Mouse (Mus musculus) cortical plate, adult 2 months (tissue): Measurements from ENCODE around the gene Vmn1r194. TPM values are rescaled to one million over a fixed set of nuclear protein-coding genes. Genes with fewer than 3 reads are reported as not detected.
"Not testable (repeated sequence)": the region's sequence is repeated elsewhere in the genome, so short reads cannot be mapped to it uniquely, and the experiment has no call there.

Source experiments
- H3K27ac ChIP-seq: fragments of 200-500 bp; 2 replicates; pipeline ENCODE4 v1.5.1; 2012; ENCODE audit warnings: low read length, control low read depth, inconsistent platforms; ENCODE audit not compliant: insufficient read depth
- H3K4me1 ChIP-seq: fragments of 200-500 bp; 2 replicates; pipeline ENCODE4 v1.6.1; 2011; ENCODE audit warnings: low read length; ENCODE audit not compliant: control insufficient read depth, insufficient read depth
- H3K4me3 ChIP-seq: fragments of 200-500 bp; 2 replicates; pipeline ENCODE4 v1.5.1; 2011; ENCODE audit warnings: mild to moderate bottlenecking, low read length, control low read depth; ENCODE audit not compliant: insufficient read depth
- CTCF ChIP-seq: fragments of 200-500 bp; IDR thresholded peaks from 2 replicates; pipeline ENCODE4 v1.5.1; 2011; ENCODE audit warnings: mild to moderate bottlenecking, control low read depth, low read length; ENCODE audit not compliant: insufficient read depth; ENCODE audit errors: extremely low read depth
- POLR2A ChIP-seq: fragments of 200-500 bp; IDR thresholded peaks from 2 replicates; pipeline ENCODE4 v1.6.1; 2011; ENCODE audit warnings: mild to moderate bottlenecking, low read length, control low read depth; ENCODE audit not compliant: insufficient read depth; ENCODE audit errors: extremely low read depth
- polyA plus RNA-seq: library from polyadenylated mRNA; depleted of rRNA; stranded (reverse); fragments of >200 nt; gene quantifications from 2 replicates; pipeline ENCODE4 v1.2.3, GENCODE M21; 2012; rRNA removed

Gene Vmn1r194
- not detected in 2 replicates for polyA plus RNA-seq

DNA sequence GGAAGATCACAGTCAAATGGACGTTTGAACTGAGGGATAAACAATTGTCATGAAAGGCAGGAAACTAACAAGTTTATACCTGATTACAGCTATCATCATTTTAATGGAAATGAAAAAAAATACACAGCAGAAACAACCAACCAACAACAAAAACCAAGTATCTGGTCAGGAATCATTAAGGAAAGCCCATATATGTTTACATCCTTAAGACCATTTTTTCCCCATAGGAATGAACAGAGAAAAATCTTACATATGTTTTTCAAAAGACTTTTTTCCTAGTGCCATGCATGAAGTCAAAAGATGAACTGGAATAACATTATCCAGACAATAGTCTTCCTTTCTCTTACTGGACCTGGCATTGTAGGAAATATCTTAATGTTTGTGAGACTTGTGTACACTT is at the start of gene Vmn1r194:
TSS of gene Vmn1r194 (plus strand) at position 301 of the 400 bp plus-strand sequence.
- H3K4me1 ChIP-seq: no peaks in the 10 kb centered on the region
- TF ChIP-seq CTCF (no peak), POLR2A (no peak)
- H3K4me3 ChIP-seq: no peak within 1 kb of the TSS
- no peak within 1 kb of the TSS for H3K27ac ChIP-seq

DNA sequence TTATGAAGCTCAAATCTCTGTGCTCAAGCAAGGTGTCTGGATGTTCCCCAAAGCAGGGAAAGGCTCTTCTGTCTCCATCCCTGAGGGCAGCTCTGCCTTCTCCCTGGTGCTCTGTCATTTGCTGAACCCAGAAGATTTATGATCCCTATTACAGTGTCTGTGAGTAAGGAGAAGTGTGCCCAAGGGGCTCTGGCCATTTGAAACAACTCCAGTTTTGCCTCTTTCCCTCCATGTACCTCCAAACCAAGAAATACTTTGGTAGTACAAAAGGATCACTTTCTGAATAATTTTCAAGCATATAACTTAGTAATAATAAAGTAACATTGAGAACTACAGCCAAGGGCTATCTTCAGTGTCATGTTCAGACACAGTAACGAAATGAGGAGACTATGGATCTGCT is 21.0 kb upstream of the Vmn1r194 start, which contains the start of gene Vmn1r193:
TSS of gene Vmn1r193 (minus strand) at position 101 of the 400 bp plus-strand sequence.
- not testable (repeated sequence) for H3K27ac ChIP-seq, H3K4me1 ChIP-seq, H3K4me3 ChIP-seq

DNA sequence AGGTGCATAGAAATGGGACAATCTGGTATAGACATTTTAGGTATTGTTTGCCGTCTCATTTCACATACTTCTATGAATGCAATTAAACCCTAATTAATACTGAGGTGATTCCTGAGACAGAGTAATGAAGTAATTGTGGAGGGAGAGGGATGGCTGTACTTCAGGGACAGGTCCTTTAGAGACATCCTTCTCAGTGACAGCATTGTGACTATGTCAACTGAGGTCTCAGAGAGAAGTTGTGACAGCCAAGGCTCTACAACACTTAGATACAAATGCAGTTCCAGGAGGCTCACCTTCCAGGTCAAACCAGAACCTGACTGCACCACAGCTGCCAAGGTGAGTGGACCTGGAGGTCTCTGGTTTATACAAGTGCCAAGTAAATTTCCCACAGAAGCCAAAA is 26.2 kb downstream of the Vmn1r194 start, which contains the start of gene Vmn1r195:
TSS of gene Vmn1r195 (plus strand) at position 301 of the 400 bp plus-strand sequence.
- not testable (repeated sequence) for H3K27ac ChIP-seq, H3K4me3 ChIP-seq, H3K4me1 ChIP-seq

DNA sequence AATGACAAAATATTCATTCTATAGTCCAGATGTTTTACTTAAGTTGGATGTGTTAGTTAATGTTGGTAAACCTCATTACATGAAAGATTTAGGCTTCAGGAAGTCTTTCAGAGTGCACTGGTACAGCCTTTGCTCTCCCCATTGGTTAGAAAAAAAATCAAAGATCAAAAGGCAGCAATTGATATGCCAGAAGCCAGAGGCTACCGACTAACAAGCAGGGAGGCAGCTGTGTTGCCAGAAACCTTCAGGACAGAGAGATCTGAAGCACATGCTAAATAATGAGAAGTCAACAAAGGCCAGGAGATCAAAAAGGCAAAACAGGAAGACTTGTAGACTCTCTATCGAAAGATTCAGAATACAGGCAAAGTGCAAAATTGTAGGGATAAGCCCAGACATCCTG is 27.7 kb downstream of the Vmn1r194 start:
- TF ChIP-seq POLR2A (no peak), CTCF (no peak)

DNA sequence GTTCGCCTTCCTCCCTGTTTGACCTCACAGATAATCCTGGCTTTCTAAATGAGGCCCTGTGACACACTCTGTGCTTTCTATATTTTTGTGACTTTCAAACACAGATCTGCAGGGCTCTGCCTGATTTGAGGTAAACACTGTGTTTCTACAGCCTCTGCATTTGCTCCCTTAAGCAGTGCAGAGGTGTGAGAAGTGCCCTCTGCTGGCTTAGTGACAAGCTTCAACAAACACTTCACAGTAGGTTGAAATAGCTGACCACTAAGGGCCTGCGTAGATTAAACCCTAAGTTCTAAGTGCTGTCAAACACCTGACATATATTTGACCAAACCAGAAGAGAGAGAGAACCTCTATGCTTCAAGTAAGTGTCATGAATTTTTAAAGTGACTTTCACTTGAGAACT is 40.6 kb downstream of the Vmn1r194 start:
- no peaks in the 10 kb centered on the region for H3K4me1 ChIP-seq
- H3K4me3 ChIP-seq: no peak overlapping the region
- TF ChIP-seq CTCF (no peak), POLR2A (no peak)
- H3K27ac ChIP-seq: no peak overlapping the region

More for the DNA sequence above, 27.7 kb downstream of the Vmn1r194 start:
- Histone ChIP-seq H3K27ac (no peak overlapping the region), H3K4me3 (no peak overlapping the region), H3K4me1 (no peaks in the 10 kb centered on the region)

DNA sequence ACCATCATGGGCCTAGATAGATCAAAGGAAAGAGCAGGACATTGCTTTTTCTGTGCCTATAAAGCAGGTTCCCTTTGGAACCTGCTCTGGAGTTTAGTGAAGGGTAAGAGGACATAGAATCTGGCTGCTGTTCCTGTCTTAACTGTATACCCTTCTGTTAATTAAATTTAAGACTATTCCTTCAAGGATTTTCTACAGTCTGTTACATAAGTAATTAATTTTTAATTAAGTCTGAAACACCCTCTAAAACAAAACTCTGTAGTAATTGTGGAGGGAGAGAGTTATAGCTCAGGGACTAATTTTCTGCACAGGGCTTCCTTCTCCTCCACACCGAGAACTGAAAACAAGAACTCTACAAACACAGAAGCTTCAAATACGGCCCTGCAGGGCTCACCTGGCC is 45.6 kb downstream of the Vmn1r194 start, which contains the start of gene Vmn1r196:
TSS of gene Vmn1r196 (plus strand) at position 301 of the 400 bp plus-strand sequence.
- no peak within 1 kb of the TSS for H3K4me3 ChIP-seq
- no peaks in the 10 kb centered on the region for H3K4me1 ChIP-seq
- no peak for TF ChIP-seq CTCF
- no peak for TF ChIP-seq POLR2A
- H3K27ac ChIP-seq: no peak within 1 kb of the TSS

Other genes with a start within 250 kb of the Vmn1r194 start
- gene Prss16, start 234.5 kb upstream of the Vmn1r194 start, polyA plus RNA-seq: 1.9 and 2.5 TPM in 2 replicates
- 0.75 TPM in 1 of 2 replicates, not detected in the other for gene Hist1h2ah, start 208.6 kb upstream of the Vmn1r194 start, polyA plus RNA-seq
- 0.50 and 0.64 TPM in 2 replicates for gene Hist1h2bk, start 208.3 kb upstream of the Vmn1r194 start, polyA plus RNA-seq
- 5.7 and 7.9 TPM in 2 replicates for gene Hist1h4i, start 202.9 kb upstream of the Vmn1r194 start, polyA plus RNA-seq
- gene Hist1h2ag, start 201.3 kb upstream of the Vmn1r194 start, polyA plus RNA-seq: 0.63 and 1.1 TPM in 2 replicates
- gene Hist1h2bj, start 201.0 kb upstream of the Vmn1r194 start, polyA plus RNA-seq: 0.64 and 0.69 TPM in 2 replicates
- not detected in 2 replicates for gene Vmn1r188, start 159.8 kb upstream of the Vmn1r194 start, polyA plus RNA-seq
- not detected in 2 replicates for gene Vmn1r189, start 138.4 kb upstream of the Vmn1r194 start, polyA plus RNA-seq
- not detected in 2 replicates for gene Vmn1r191, start 60.2 kb upstream of the Vmn1r194 start, polyA plus RNA-seq
- not detected in 2 replicates for gene Vmn1r192, start 53.1 kb upstream of the Vmn1r194 start, polyA plus RNA-seq
- gene Vmn1r193, start 21.1 kb upstream of the Vmn1r194 start, polyA plus RNA-seq: not detected in 2 replicates
- gene Vmn1r195, start 26.3 kb downstream of the Vmn1r194 start, polyA plus RNA-seq: not detected in 2 replicates
- gene Vmn1r196, start 45.7 kb downstream of the Vmn1r194 start, polyA plus RNA-seq: not detected in 2 replicates
- gene Vmn1r197, start 80.4 kb downstream of the Vmn1r194 start, polyA plus RNA-seq: not detected in 2 replicates
- gene Vmn1r198, start 106.1 kb downstream of the Vmn1r194 start, polyA plus RNA-seq: not detected in 2 replicates
- not detected in 2 replicates for gene Vmn1r199, start 135.6 kb downstream of the Vmn1r194 start, polyA plus RNA-seq
- not detected in 2 replicates for gene Vmn1r200, start 146.2 kb downstream of the Vmn1r194 start, polyA plus RNA-seq
- gene Vmn1r201, start 227.7 kb downstream of the Vmn1r194 start, polyA plus RNA-seq: not detected in 2 replicates